Mouse (Mus musculus) embryonic facial prominence, embryonic 10.5 days (tissue): ENCODE measurements around the gene Tcf21. TPM values are rescaled to one million over a fixed set of nuclear protein-coding genes. Genes with fewer than 3 reads are reported as not detected.

Experiments
- DNase-seq: peaks from one replicate; pipeline ENCODE4 v3.0.0-alpha.2; 2017; ENCODE audit warnings: low spot score
- H3K27ac ChIP-seq: fragments of 300-500 bp; sonication (generic); replicated peaks from 2 replicates; pipeline ENCODE4 v1.5.1; 2016; ENCODE audit warnings: mild to moderate bottlenecking
- H3K27me3 ChIP-seq: fragments of 300-500 bp; sonication (generic); replicated peaks from 2 replicates; pipeline ENCODE4 v1.6.1; 2016; ENCODE audit warnings: low read depth, mild to moderate bottlenecking; ENCODE audit not compliant: poor library complexity, severe bottlenecking
- H3K36me3 ChIP-seq: fragments of 300-500 bp; sonication (generic); replicated peaks from 2 replicates; pipeline ENCODE4 v1.6.1; 2016; ENCODE audit warnings: mild to moderate bottlenecking, moderate library complexity
- H3K4me1 ChIP-seq: fragments of 300-500 bp; sonication (generic); 2 replicates; pipeline ENCODE4 v1.6.1; 2016
- H3K4me3 ChIP-seq: fragments of 300-500 bp; sonication (generic); 2 replicates; pipeline ENCODE4 v1.5.1; 2016; ENCODE audit warnings: mild to moderate bottlenecking, moderate library complexity
- H3K9me3 ChIP-seq: fragments of 300-500 bp; sonication (generic); 2 replicates; pipeline ENCODE4 v1.6.1; 2016; ENCODE audit warnings: mild to moderate bottlenecking
- whole genome bisulfite sequencing: fragments of 180-500 bp; shearing (Covaris S2); methylation state at CpG from one replicate; pipeline ENCODE4 v1.1.7; 2016; 5-methylcytosine and 5-hydroxymethylcytosine counted together
- polyA plus RNA-seq: library from polyadenylated mRNA; unstranded; fragments of >200 nt; fragmentation: Nextera tagmentation; extraction: Ambion mirVana; gene quantifications from 2 replicates; pipeline ENCODE4 v1.2.1, GENCODE M21; 2016

Gene Tcf21
- 4.8 and 5.0 TPM in 2 replicates for polyA plus RNA-seq

DNA sequence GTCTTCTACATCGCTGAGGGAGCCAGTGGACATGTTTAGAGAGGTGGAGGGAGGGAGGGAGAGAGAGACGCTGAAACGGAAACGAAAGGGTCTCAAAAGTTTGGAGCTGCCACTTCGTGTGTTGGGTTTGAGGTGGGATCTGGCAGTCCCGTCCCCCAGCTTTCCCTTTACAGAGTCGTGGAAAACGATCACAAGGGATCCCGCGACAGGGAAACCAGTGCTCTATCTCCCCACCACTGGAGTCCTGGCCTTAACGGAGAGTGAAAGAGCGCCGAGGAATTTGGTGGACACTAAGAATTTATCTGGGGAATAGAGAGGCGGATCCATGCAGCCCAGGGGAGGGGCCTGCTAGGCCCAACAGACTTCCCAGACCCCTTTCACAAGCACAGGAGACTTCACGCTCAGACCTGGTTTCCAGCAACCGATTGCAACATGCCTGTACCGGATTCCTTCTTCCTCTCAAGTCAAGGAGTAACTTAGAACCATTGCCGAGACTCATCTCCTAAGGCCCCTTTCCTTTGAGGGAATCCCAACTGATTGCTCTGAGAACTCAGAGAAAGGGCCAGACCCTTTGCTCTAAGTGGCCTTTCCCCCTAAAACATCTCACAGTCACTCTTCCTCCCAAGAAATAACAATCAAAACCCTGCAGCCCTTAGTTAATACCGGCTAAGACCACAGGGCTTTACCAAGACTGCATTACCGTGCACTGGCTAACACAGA is at the start of gene Tcf21:
Tcf21 (minus strand) TSS at position 304 of the 720 bp plus-strand sequence.
- H3K4me1 ChIP-seq: peaks cover 19% of the 10 kb centered on the region
- no peaks in the 10 kb centered on the region for H3K9me3 ChIP-seq
- H3K4me3 ChIP-seq: peak within 1 kb of the TSS; percentile 40
- peaks cover 98% of the 10 kb centered on the region for H3K27me3 ChIP-seq
- no peak within 1 kb of the TSS; the same call in 1 of the 2 replicates for H3K27ac ChIP-seq
- H3K36me3 ChIP-seq: no peaks in the 10 kb centered on the region
- WGBS: under 1% methylated on average over 20 of the region's 20 CpGs
- DNase-seq: peak; percentile 53

DNA sequence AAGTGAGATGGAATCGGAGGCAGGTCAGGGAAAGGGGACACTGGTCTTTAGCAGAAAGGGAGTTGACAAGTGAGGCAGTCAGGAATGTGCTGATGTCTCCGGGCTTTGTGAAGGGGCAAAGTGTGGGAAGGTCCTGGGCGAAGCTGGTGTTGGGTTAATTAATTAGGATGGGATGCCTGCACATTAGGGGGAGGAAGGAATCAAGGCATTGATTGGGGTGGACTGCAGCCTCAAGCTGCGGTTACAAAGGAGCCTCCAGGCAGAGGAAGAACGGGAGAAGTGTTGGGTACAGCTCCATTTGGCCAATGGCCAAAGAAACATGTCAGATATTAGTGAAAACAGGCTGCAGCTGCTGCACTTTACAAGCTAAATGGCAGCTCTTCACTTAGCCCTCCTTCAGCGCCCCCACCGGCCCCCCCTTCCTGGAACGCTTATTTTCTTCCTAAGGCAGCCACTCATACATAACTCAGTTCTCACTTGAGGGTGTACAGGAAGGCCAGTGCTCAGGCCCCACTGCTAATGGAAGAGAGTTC is 48.5 kb upstream of the Tcf21 start:
- H3K4me1 ChIP-seq: 0 out of 2 replicates have a peak, but pooled peaks cover 5% of the 10 kb centered on the region
- no peak for DNase-seq
- H3K9me3 ChIP-seq: no peaks in the 10 kb centered on the region
- H3K36me3 ChIP-seq: no peaks in the 10 kb centered on the region
- H3K27me3 ChIP-seq: no peaks in the 10 kb centered on the region
- no peak overlapping the region for H3K27ac ChIP-seq
- H3K4me3 ChIP-seq: no peak overlapping the region
- 41% methylated on average over 8 of the region's 8 CpGs for WGBS

DNA sequence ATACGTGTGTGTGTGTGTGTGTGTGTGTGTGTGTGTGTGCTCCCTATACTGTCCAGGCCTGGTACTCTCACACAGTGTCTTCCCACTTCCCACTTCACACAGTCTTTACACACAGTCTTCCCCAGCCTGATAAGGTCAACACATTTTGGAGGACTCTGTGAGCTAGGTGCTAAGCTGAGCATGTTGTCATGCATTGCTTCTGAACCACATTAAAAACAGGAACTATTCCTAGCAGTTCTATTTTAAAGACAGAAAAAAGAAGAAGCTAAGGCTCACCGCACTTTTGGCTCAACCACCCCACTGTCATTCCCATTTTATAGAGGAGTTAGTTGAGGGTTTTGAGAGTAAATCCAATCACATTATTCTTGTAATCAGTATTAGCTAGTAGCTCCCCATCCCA is 47.2 kb upstream of the Tcf21 start:
- H3K9me3 ChIP-seq: no peaks in the 10 kb centered on the region
- 94% methylated on average over 2 of the region's 2 CpGs for WGBS
- 0 out of 2 replicates have a peak, but pooled peaks cover 5% of the 10 kb centered on the region for H3K4me1 ChIP-seq
- H3K27ac ChIP-seq: no peak overlapping the region
- H3K27me3 ChIP-seq: no peaks in the 10 kb centered on the region
- no peaks in the 10 kb centered on the region for H3K36me3 ChIP-seq
- no peak for DNase-seq
- no peak overlapping the region for H3K4me3 ChIP-seq

DNA sequence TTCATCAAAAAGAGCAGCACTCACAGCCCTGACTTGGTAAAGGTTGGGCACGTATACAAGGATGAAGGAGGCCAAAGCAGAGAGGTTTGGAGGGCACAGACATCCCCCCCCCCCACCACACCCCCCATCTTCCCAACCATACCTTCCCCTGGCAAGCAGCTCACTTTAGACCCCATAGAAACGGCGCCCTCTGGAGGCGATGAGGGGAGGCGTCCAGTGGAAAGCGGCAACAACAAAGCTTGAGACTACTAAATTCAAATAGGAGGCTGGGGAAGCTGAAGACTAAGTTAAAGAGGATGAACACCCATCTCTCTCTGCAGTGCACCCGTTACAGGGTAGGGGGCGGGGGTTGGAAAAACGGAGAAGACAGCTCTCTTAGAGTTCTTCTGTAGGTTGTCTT is 38.1 kb upstream of the Tcf21 start:
- Histone ChIP-seq H3K4me3 (no peak overlapping the region), H3K36me3 (no peaks in the 10 kb centered on the region), H3K4me1 (0 out of 2 replicates have a peak, but pooled peaks cover 4% of the 10 kb centered on the region), H3K27me3 (no peaks in the 10 kb centered on the region), H3K27ac (no peak overlapping the region), H3K9me3 (no peaks in the 10 kb centered on the region)
- 27% methylated on average over 9 of the region's 9 CpGs for WGBS
- DNase-seq: no peak

DNA sequence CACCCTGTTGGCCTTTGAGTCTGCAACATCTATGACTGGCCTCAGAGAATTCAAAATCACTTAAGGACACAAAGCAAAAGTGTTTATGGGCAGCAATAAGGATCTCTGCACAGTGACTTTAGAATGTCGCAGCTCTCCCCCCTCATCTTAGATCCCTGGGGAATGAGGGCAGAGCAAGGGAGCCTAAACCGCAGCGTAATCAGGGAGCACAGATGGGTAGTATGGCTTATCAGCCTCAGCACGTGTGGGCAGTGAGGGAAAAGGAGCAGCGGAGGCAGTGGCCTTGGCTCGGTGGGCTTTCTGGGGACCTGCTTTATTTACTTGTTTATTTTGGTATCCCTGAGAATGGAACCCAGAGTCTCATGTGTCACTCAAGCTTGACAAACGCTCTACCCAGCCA is 34.4 kb upstream of the Tcf21 start:
- Histone ChIP-seq H3K4me1 (0 out of 2 replicates have a peak, but pooled peaks cover 4% of the 10 kb centered on the region), H3K27me3 (no peaks in the 10 kb centered on the region), H3K27ac (no peak overlapping the region), H3K36me3 (no peaks in the 10 kb centered on the region), H3K9me3 (no peaks in the 10 kb centered on the region), H3K4me3 (no peak overlapping the region)
- no peak for DNase-seq
- WGBS: 32% methylated on average over 7 of the region's 7 CpGs

DNA sequence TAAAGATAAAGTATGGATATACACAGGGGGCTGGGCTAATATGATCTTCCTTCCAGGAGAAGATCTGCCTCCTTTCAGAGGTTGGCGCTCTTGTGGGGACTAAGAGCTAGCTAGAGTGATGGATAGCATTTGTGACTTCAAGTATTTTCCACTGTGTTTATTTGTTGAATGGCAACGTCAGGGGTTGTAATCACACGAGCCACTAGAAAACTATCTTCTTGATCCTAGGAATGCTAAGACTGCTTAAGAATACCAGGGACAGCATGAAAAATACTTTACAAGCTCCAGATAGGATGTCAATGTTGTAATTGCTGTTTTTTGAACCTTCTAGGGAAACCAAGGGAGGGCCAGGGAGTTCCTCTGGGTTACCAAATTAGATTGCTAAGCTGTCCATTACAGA is 25.4 kb upstream of the Tcf21 start:
- no peak overlapping the region for H3K27ac ChIP-seq
- H3K27me3 ChIP-seq: peaks cover 78% of the 10 kb centered on the region
- peaks cover 13% of the 10 kb centered on the region for H3K4me1 ChIP-seq
- no peak overlapping the region for H3K4me3 ChIP-seq
- DNase-seq: no peak
- H3K36me3 ChIP-seq: no peaks in the 10 kb centered on the region
- WGBS: under 1% methylated on average over 3 of the region's 3 CpGs
- H3K9me3 ChIP-seq: no peaks in the 10 kb centered on the region

DNA sequence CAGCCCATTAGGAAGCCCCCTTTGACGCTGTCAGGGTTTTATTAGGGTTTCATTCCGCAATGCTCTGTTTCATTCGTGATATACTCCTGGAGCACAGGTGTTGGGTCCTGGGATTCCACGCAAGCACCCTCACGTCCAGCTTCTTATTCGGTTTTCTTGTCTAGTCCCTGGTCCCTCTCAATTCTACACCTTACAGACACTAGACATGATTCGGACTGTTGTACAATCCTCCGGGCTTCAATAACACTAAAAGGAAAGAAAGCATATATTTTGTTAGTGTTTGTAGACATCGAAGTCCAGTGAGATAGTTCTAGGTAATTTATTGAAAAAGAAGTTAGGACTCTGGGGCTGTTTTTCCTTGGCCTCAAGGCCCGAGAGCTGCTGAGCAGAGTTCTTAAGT is 24.8 kb upstream of the Tcf21 start:
- no peak for DNase-seq
- H3K36me3 ChIP-seq: no peaks in the 10 kb centered on the region
- H3K27me3 ChIP-seq: peaks cover 84% of the 10 kb centered on the region
- peaks cover 13% of the 10 kb centered on the region for H3K4me1 ChIP-seq
- H3K4me3 ChIP-seq: no peak overlapping the region
- no peaks in the 10 kb centered on the region for H3K9me3 ChIP-seq
- WGBS: 8% methylated on average over 10 of the region's 10 CpGs
- no peak overlapping the region for H3K27ac ChIP-seq

DNA sequence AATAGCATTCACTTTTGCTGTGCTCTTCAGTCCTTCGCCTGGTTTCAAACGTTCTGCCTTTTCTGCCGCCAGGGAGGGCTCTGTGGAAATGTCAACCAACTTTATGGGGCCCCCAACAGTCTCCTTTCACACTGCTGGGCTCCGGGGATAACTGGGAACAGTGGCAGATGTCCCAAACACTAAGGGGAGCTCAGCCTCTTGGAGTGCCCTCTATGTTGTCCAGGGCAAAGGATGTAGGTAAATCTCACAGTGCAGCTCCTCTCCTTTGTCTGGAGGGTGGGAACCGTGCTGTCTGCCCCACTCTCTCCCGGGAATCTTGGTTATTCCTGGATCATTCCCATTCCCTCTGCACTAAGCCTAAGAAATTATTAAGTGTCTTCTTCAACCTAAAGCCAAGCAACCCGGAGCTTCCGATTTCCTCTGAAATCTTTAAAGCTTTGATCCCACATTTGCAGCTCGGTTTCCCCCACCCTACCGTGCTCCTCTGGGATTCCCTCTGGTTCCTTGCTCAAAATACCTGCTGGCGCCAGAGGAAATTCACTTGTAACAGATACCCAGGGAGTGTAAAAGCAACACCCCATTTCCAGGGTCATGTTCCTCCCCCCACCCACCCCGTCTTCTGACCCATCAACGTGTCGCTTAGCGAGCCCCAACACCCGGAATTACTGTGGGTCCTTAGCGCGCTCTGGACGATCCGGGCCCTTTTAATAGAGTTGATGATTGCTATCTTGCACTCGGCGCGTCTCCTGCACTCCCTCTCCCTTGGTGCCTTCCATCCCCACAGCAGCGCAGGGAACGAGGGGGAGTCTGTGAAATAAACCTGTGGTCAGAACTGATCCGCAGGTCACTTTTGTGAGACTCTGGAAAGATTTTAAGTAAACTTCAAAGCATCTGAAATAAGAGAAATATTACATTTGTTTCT is 23.7 kb upstream of the Tcf21 start:
- Histone ChIP-seq H3K9me3 (no peaks in the 10 kb centered on the region), H3K36me3 (no peaks in the 10 kb centered on the region), H3K4me1 (peaks cover 13% of the 10 kb centered on the region), H3K4me3 (peak overlapping the region; percentile 31), H3K27me3 (peaks cover 95% of the 10 kb centered on the region), H3K27ac (no peak overlapping the region)
- DNase-seq: peak; percentile 50
- under 1% methylated on average over 26 of the region's 26 CpGs for WGBS

DNA sequence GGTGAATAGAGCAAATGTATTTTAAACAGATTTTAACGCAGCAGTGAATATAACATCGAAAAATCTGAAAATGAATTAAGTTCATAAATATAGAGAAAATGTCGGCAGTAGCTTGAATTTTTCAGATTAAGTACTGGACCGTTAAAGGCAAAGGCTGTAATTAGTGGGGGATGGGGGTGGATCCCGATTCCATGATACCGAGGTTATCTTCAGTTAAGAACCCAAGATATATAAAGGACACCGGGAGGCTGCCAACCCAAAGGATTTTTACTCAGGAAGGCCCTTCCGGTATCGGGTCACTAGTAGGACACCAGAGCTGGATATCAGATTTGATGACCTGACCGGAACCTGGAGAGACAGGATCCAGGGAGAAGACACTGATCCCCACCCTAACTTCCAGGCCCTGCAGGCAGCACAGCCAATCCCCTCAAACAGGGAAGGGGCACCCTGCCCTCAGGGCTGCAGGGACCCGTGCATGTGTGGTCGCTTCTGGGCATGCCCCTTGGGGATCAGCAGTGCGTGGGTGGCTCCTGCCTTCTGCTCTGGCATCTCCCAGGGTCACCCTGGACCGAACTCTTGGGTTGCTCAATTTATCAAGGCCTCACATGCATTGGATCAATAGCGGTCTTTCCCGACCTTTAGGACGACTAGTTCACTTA is 22.9 kb upstream of the Tcf21 start:
- Histone ChIP-seq H3K9me3 (no peaks in the 10 kb centered on the region), H3K4me1 (peaks cover 13% of the 10 kb centered on the region), H3K27ac (no peak overlapping the region), H3K4me3 (peak overlapping the region; percentile 25; the same call in 1 of the 2 replicates), H3K36me3 (no peaks in the 10 kb centered on the region), H3K27me3 (peaks cover 98% of the 10 kb centered on the region)
- WGBS: 3% methylated on average over 17 of the region's 17 CpGs
- DNase-seq: peak; percentile 49

DNA sequence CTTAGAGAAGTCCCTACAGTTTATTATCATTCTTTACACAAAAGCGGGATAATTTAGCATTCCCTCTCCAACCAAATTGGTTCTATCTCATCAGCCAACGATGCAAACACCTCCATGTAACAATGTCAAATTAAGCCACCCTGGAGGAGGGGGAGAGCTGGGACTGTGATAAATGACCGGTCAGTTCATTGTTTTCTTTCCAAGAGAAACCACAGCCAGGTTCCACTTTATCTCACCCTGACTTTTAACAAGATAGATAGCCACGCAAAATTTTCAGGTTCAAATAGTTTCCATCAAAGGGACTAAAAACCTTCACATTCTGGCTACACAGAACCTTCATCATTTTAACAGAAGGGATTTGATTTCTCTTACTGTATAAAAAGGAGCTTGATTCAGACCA is 22.1 kb upstream of the Tcf21 start:
- no peak for DNase-seq
- 0% methylated on average over 4 of the region's 4 CpGs for WGBS
- Histone ChIP-seq H3K4me1 (peaks cover 13% of the 10 kb centered on the region), H3K27me3 (peaks cover 100% of the 10 kb centered on the region), H3K27ac (no peak overlapping the region), H3K9me3 (no peaks in the 10 kb centered on the region), H3K4me3 (no peak overlapping the region), H3K36me3 (no peaks in the 10 kb centered on the region)

DNA sequence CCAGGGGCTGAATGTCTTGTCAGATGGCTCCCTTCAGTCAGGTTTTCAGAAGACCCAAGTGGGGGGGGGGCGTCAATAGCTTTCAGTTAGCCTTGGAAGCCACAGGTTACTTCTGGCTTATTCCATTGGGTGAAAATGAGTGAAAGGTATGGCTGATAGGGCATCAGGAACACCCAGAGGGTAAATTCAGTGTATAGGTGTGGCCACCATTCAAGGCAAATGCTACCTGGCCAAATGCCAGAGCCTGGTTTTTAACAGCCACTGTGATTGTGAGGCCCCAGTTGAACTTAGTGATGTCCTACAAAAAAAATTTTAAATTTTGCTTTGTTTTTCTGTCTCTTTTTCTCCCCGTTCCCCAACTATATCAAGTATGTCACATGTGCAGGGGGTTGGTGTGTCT is 6.3 kb upstream of the Tcf21 start:
- Histone ChIP-seq H3K4me3 (no peak overlapping the region), H3K4me1 (no peaks in the 10 kb centered on the region), H3K27me3 (peaks cover 63% of the 10 kb centered on the region), H3K9me3 (no peaks in the 10 kb centered on the region), H3K36me3 (no peaks in the 10 kb centered on the region), H3K27ac (no peak overlapping the region)
- 84% methylated on average over 2 of the region's 2 CpGs for WGBS
- DNase-seq: no peak

DNA sequence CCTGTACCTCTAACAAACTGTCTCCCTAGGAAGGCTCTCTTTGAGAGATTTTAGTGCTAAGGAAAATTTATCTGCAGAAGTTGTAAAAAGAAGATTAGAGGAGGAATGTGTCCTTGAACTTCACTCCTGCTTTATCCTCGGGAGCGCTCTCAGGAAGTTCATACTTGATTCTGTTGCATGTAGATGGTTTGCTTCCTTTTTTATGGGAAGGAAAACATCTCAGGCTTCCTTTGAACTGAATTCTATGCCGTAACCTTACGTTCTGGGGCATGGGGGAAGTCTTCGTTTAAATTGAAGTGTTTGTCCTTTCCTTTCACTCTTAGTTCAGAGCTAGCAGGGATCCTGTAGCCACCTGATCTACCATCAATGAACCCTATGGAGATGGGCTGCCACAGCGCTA is 2.9 kb upstream of the Tcf21 start:
- 10% methylated on average over 6 of the region's 6 CpGs for WGBS
- H3K27ac ChIP-seq: no peak overlapping the region
- no peaks in the 10 kb centered on the region for H3K36me3 ChIP-seq
- no peak overlapping the region for H3K4me3 ChIP-seq
- H3K4me1 ChIP-seq: peaks cover 12% of the 10 kb centered on the region
- no peak for DNase-seq
- no peaks in the 10 kb centered on the region for H3K9me3 ChIP-seq
- peaks cover 96% of the 10 kb centered on the region for H3K27me3 ChIP-seq
